Mouse (Mus musculus): Measurements from ENCODE around the gene Slc39a5.
A peak's percentile ranks its signal among the peaks of the same experiment; 100 is the strongest.

Gene Slc39a5

DNA sequence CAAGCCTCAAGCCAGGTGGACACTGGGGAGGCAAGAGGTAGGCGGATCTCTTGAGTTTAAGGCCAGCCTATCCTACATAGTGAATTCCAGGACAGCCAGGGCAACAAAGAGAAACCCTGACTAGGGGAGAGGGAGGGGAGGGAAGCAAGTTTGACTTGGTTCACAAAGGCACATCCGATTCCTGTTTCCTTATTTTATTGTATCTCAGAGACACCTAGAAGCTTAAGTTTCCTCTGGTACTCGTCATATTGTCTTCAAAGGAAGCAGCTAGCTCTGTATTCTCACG is 9.5 kb upstream of the Slc39a5 start:
- DNase-seq (ENCODE audit: low read depth, low spot score) = peak; percentile 36

- peak; percentile 98 for DNase-seq (ENCODE audit: low read depth, low spot score)
These were observed 8.9 kb upstream of the Slc39a5 start for GRCm38 (mm10) chr10:128409692-128410559.

- peak; percentile 32 for DNase-seq (ENCODE audit: low read depth, low spot score)
These were observed 7.8 kb upstream of the Slc39a5 start for GRCm38 (mm10) chr10:128408591-128409535.

GRCm38 (mm10) chr10:128403931-128404330 is 2.9 kb upstream of the Slc39a5 start:
- DNase-seq (ENCODE audit: low read depth, low spot score) = no peak

DNA sequence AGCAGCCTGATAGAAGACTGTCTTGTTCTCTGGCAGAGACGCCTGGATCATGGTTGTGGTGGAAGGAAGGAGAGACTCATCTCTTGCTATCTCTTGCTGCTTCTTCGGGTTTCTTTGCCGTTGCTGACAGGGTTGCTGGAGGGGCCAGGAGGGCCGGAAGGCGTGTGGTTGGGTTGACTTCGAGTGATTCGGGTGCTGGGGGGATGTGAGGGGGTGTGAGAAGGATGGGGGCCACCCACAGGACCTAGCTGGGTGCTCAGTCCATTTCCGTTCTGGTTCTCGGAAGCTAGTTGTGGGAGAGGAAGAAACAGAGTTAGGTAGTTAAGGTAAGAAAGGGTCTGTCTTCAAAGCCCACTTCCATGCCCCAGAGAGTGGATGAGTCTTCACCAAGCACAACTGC is 609 bp upstream of the Slc39a5 start:
- DNase-seq (ENCODE audit: low read depth, low spot score) = no peak

DNA sequence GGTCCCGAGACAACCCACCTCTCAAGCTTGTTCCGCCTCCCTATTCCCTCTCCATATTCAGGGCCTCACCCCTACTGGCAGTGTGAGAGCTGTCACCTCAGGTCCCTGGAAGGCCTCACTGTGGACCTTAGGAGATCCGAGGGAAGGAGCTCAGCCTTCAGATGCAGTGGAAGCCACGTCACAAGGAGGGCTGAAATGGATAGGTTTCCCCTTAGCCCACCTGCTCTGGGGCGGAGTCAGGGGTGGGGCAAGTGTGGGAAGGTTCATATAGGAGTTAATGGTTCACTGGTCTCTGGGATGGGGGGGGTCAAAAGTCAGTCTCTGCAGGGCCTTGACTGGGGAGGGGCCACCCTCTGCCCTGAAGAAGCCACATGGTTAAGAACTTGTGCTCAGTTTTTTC is 691 bp downstream of the Slc39a5 start:
- DNase-seq (ENCODE audit: low read depth, low spot score) = no peak

DNA sequence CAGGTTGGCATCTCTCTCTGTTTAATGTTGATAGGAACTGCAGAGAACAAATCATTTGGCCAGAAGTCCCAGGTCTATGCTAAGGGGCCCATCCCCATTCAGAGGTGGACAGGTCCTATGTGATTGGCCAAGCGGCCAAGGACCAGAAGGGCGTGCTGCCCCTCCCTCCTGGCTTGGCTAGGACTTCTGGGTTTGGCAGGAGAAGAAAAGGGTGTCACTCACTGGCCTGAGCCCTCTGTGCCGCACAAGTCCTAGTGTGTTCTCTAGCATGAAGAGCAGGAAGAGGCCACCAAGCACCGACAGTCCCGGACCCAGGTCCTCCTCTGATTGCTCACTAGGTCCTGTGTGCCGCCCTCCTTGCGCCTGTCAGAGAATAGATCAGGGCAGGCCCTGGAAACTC is 3.6 kb downstream of the Slc39a5 start:
- DNase-seq (ENCODE audit: low read depth, low spot score) = no peak

DNA sequence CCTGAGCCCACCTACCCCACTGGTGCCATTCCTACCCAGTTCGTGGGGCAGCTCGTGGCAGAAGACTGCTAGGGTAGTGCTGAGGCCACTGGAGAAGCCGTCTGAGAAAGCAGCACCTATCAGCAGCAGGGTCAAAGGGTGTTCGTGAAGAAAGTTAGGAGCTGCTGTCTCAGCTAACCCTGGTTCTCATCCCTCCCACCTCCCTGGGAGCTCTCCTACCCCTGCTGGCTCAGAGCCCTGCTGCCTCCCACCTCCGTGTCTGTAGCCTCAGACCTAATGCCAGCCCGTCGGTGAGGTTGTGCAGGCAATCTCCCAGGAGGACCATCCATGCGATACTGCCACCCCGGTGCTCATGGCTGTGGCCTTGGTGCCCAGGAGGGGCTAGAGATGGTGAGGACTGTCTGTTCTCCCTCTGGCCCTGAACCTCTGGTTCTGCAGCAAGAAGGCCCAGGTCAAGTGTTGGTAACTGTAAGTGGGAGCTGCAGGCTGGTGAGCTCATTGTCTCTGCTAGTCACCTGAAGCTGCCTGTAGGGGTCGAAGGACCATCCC is 4.2 kb downstream of the Slc39a5 start:
- no peak for DNase-seq (ENCODE audit: low read depth, low spot score)

GRCm38 (mm10) chr10:128396017-128396673 is 4.9 kb downstream of the Slc39a5 start:
- no peak for DNase-seq (ENCODE audit: low read depth, low spot score)

GRCm38 (mm10) chr10:128391850-128392249 is 9.2 kb downstream of the Slc39a5 start:
- DNase-seq (ENCODE audit: low read depth, low spot score) = no peak

DNA sequence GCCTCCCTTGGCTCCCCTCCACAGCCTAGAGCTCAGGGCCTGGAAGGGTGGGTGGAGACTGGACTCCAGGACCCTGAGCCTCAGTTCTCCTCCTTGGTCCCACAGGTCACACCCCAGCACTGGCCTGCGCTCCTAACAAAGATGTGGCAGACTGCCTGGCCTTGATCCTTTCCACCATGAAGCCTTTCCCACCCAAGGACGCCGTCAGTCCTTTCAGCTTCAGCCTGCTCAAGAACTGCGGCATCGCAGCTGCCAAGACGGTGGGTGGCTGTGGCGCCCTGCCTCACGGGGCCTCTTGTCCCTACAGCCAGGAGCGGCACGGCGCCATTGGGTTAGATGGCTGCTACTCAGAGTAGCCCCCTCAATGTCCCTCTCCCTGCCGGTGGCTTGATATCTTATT is 10.7 kb downstream of the Slc39a5 start:
- no peak for DNase-seq (ENCODE audit: low read depth, low spot score)

GRCm38 (mm10) chr10:128389570-128389969 is 11.5 kb downstream of the Slc39a5 start:
- no peak for DNase-seq (ENCODE audit: low read depth, low spot score)

GRCm38 (mm10) chr10:128388941-128389340 is 12.1 kb downstream of the Slc39a5 start:
- DNase-seq (ENCODE audit: low read depth, low spot score) = no peak

DNA sequence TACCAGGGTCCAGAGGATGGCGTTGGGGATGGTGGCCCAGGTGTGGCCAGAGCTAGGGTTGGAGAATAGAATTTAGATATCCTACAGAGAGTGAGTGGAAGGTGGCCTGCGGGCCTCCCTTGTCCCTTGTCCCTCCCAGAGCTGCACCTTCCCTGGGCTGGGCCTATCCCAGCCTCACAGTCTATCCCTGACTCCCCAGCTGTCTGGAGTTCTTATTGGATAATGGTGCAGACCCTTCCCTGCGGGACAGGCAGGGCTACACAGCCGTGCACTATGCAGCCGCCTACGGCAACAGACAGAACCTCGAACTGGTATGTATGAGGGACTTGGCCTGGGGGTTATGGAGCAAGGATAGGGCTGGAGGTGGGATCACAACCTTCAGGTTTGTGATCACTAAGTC is 15.1 kb downstream of the Slc39a5 start:
- no peak for DNase-seq (ENCODE audit: low read depth, low spot score)

DNA sequence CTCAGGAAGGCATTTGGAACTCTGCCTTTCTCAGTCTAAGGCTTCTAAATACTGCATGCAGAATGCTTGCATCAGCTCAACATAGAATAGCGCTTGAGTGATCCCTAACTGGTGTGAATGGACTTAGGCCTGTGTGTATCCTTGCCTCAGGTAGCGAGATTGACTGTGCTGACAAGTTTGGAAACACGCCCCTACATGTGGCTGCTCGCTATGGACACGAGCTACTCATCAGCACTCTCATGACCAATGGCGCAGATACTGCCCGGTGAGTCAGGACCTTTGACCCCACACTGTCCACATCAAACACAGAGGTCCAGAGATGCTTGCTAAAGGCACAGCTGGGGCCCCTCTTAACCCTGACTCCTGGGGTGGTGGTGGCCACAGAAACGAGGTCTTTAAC is 18.5 kb downstream of the Slc39a5 start:
- DNase-seq (ENCODE audit: low read depth, low spot score) = no peak

- peak; percentile 44 for DNase-seq (ENCODE audit: low read depth, low spot score)
These were observed 20.5 kb downstream of the Slc39a5 start for GRCm38 (mm10) chr10:128380565-128380964.

GRCm38 (mm10) chr10:128379260-128379659 is 21.8 kb downstream of the Slc39a5 start:
- DNase-seq (ENCODE audit: low read depth, low spot score) = no peak

DNA sequence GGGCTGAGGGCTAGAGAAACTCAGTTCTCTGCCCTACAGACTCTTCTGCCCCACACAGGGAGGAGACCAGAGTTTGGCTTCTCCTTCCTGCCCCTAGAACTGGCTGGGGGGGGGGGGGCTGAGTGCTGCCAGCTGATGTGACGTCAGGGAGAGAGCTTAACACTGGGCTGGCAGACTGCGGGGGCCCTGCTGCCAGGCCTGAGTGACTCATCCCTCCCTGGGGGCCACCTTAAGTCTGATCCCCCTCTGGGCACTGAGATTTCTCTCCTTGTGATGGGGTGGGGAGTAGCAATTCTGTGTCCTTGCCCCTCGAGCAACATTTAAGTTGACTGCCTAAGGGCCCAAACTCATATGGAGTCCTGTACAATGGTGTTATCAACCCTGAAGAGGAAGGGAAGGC is 22.6 kb downstream of the Slc39a5 start:
- DNase-seq (ENCODE audit: low read depth, low spot score) = no peak

GRCm38 (mm10) chr10:128377940-128378448 is 23.0 kb downstream of the Slc39a5 start:
- no peak for DNase-seq (ENCODE audit: low read depth, low spot score)

DNA sequence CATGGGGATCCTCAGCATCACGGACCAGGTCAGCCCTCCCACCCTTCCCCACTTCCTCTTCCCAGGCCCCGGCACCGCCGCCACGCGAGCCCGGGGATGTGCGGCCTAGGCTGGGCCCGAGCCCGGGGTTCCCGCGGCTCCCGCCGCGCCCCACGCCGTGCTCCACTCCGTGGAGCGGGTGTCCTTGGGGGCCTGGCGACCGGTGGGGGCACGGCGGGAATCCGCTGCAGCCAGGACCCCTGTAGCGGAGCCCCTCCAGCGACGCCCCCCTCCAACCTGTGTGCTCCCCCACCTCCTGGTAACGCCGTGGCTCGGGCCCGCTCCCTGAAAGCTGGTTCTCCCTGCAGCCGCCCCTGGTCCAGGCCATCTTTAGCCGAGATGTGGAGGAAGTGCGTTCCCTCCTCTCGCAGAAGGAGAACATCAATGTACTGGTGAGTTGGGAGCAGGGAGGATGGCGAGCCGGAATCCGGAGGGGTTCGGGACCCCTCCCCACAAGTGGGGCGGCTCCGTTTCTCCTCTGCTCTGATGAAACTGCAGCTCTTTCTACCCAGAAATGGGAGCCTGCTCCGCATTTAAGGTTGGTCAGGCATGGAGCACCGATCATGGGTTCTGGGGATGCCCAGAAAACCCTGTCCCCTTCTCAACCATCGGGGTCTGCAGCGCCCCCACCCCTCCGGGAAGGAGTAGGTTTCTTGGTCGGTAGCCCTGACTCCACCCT is 23.6 kb downstream of the Slc39a5 start:
- DNase-seq (ENCODE audit: low read depth, low spot score) = peak; percentile 40
